Mouse (Mus musculus): ENCODE measurements around the gene Lsm4. TPM values are rescaled to one million over a fixed set of nuclear protein-coding genes. Genes with fewer than 3 reads are reported as not detected.
A peak's percentile ranks its signal among the peaks of the same experiment; 100 is the strongest.

Gene Lsm4
- polyA plus RNA-seq, 1 experiment: 199 TPM

DNA sequence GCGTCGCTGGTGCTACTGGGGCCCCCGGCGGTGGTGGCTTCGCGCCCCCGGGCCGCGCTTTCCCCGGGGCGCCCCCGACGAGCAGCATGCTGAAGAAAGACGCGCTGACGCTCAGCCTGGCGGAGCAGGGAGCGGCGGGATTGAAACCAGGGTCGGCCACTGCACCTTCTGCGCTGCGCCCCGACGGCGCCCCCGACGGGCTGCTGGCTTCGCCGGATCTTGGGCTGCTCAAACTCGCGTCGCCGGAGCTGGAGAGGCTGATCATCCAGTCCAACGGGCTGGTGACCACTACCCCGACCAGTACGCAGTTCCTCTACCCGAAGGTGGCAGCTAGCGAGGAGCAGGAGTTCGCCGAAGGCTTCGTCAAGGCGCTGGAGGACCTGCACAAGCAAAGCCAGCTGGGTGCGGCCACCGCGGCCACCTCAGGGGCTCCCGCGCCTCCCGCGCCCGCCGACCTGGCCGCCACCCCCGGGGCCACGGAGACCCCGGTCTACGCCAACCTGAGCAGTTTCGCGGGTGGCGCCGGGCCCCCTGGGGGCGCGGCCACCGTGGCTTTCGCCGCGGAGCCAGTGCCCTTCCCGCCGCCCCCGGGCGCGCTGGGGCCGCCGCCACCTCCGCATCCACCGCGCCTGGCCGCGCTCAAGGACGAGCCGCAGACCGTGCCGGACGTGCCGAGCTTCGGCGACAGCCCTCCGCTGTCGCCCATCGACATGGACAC, 26.2 kb downstream of the Lsm4 start:
- no peaks in the 10 kb centered on the region for H3K36me3 ChIP-seq (ENCODE audit: control insufficient read depth, insufficient read depth, low read length)
- H3K4me1 ChIP-seq (replicated peaks; ENCODE audit: control insufficient read depth, insufficient read depth, low read length): peaks cover 43% of the 10 kb centered on the region
- peak; percentile 69 for DNase-seq
- peak overlapping the region; percentile 90 for H3K27ac ChIP-seq (ENCODE audit: control insufficient read depth, insufficient read depth, low read length)
- TF ChIP-seq CTCF (IDR thresholded peaks at IDR 0.05; ENCODE audit: borderline replicate concordance, control insufficient read depth, extremely low read depth, insufficient read depth, low read length, poor library complexity) (no peak), POLR2A (IDR thresholded peaks at IDR 0.05; ENCODE audit: control insufficient read depth, extremely low read depth, insufficient read depth, low read length, poor library complexity) (no peak)
- peak overlapping the region; percentile 82 for H3K4me3 ChIP-seq (ENCODE audit: control insufficient read depth, insufficient read depth, low read length)
- WGBS: under 1% methylated on average over 89 of the region's 89 CpGs
- H3K27me3 ChIP-seq (ENCODE audit: control insufficient read depth, insufficient read depth, low read length): no peaks in the 10 kb centered on the region

DNA sequence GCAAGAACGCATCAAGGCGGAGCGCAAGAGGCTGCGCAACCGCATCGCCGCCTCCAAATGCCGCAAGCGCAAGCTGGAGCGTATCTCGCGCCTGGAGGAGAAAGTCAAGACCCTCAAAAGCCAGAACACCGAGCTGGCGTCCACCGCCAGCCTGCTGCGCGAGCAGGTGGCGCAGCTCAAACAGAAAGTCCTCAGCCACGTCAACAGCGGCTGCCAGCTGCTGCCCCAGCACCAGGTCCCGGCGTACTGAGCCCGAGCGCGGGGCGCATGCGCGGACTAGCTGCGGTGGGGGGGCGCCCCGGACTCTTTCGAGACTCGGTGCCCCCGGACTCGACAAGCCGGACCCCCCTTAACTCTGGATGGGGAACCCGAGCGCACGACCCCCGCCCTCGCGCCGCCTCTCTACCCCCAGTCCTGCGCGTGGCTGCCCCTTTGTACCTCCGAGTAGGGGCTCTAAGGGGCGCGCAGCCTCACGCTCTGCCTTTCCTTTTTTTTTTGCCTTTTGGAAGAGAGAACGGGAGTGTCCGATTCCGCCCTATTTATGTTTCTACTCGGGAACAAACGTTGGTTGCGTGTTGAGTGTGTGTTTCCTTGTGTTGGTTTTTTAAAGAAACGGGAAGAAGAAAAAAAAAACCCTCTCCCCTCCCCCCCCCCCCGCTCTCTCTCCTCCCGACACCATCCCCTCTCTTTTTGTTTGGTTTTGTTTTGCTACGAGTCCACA, 26.9 kb downstream of the Lsm4 start:
- no peaks in the 10 kb centered on the region for H3K36me3 ChIP-seq (ENCODE audit: control insufficient read depth, insufficient read depth, low read length)
- H3K27me3 ChIP-seq (ENCODE audit: control insufficient read depth, insufficient read depth, low read length): no peaks in the 10 kb centered on the region
- under 1% methylated on average over 58 of the region's 59 CpGs for WGBS
- peak overlapping the region; percentile 90 for H3K27ac ChIP-seq (ENCODE audit: control insufficient read depth, insufficient read depth, low read length)
- peak; percentile 85 for DNase-seq
- peaks cover 38% of the 10 kb centered on the region for H3K4me1 ChIP-seq (replicated peaks; ENCODE audit: control insufficient read depth, insufficient read depth, low read length)
- peak overlapping the region; percentile 82 for H3K4me3 ChIP-seq (ENCODE audit: control insufficient read depth, insufficient read depth, low read length)
- TF ChIP-seq CTCF (IDR thresholded peaks at IDR 0.05; ENCODE audit: borderline replicate concordance, control insufficient read depth, extremely low read depth, insufficient read depth, low read length, poor library complexity) (peak; percentile 10; the same call in 1 of the 2 replicates), POLR2A (IDR thresholded peaks at IDR 0.05; ENCODE audit: control insufficient read depth, extremely low read depth, insufficient read depth, low read length, poor library complexity) (peak; percentile 92)

DNA sequence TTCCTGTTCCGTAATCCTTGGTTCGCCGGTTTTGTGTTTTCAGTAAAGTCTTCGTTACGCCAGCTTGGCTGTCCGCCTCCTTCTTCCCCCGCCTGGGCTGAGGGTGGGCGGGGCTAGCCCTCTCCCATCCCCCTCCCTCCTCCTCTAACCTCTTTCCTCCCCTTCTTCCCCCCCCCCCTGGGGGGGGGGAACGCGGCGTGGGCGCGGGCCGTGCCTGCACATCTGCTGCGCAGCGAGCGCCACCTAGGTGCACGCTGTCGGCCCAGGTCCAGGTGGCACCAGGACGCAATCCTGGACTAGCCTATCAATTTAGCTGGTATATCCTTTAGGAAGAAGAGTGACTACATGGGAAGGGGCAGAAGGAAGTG, 27.5 kb downstream of the Lsm4 start:
- no peaks in the 10 kb centered on the region for H3K27me3 ChIP-seq (ENCODE audit: control insufficient read depth, insufficient read depth, low read length)
- peak; percentile 91 for DNase-seq
- TF ChIP-seq POLR2A (IDR thresholded peaks at IDR 0.05; ENCODE audit: control insufficient read depth, extremely low read depth, insufficient read depth, low read length, poor library complexity) (0 out of 2 replicates have a peak, but pooled peaks have one; percentile 42), CTCF (IDR thresholded peaks at IDR 0.05; ENCODE audit: borderline replicate concordance, control insufficient read depth, extremely low read depth, insufficient read depth, low read length, poor library complexity) (peak; percentile 95)
- peaks cover 34% of the 10 kb centered on the region for H3K4me1 ChIP-seq (replicated peaks; ENCODE audit: control insufficient read depth, insufficient read depth, low read length)
- peak overlapping the region; percentile 90 for H3K27ac ChIP-seq (ENCODE audit: control insufficient read depth, insufficient read depth, low read length)
- H3K4me3 ChIP-seq (ENCODE audit: control insufficient read depth, insufficient read depth, low read length): peak overlapping the region; percentile 82
- 0% methylated on average over 20 of the region's 20 CpGs for WGBS
- H3K36me3 ChIP-seq (ENCODE audit: control insufficient read depth, insufficient read depth, low read length): no peaks in the 10 kb centered on the region

DNA sequence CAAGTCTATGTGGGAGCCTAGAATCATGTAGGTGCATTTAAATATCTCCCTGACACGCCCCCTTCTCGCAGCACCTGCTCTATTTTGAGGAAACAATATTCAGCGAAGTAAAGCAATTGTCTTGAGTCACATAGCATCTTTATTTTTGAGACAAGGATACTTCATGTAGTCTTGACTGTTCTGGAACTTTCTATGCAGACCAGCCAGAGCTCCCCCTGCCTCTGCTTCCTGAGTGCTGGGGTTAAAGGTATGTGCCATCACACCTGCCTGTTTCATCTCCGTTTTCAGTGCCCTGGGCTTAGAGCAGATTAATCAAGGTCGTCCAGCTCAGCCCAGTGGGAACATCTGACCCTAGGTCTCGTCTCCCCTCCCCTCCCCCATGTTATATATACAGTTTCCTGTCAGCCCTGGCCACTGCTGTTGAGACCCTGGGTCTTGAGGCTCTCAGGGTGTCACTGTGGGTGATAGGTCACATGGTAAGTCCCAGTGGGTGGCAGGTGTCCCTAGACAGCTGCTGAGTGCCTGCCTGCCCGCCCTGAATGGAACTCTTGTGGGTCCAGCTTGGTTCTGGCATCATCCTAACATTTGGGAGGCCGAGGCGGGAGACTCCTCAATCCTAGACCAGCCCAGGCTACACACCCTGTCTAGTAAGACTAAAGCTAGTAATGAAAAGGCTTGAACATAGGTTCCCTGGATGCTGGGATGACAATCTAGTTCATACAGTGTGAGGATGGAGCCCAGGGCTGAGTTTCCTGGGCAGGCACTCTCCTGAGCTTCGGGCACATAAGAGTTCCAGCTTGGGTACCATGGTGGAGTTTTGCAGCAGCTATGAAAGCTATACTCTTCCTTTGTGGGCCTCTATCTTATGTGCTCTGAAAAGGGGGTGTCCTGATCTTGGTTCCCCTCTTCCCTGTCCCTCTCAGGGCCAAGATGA, 28.3 kb downstream of the Lsm4 start:
- WGBS: 61% methylated on average over 10 of the region's 10 CpGs
- H3K27ac ChIP-seq (ENCODE audit: control insufficient read depth, insufficient read depth, low read length): peak overlapping the region; percentile 35

DNA sequence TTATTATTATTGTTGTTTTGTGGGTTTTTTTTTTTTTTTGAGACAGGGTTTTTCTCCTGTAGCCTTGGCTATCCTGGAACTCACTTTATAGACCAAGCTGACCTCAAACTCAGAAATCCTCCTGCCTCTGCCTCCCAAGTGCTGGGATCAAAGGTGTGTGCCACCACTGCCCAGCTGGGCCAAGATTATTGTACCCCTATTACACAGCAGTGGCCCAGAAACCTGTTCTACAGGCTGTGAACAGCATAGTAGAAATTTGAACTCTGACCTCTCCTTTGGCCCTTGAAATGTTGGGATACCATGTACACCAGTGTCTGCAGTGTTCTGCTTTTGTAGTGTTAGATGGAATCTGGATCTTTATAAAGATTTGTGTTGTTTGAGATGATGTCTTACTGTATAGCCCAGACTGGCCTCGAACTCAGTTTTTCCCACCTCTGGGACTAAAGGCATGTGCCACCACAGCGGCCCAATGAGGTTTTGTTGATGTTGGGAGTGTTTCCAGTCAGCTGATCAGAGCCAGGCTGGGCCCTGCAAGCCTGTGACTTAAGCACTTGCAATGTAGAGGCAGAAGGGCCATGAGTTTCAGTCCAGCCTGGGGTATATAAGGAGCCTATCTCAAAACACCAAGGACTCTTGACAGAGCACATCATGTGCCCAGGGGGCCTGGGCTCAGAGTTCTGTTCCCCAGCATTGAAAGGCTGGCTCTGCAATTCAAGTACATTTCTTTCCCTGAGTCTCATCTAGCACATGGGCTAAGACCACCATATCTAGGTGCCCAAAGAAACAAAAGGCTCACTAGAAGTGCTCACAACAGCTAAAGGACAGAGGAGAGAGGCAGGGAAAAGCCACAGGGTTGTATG, 29.2 kb downstream of the Lsm4 start:
- DNase-seq: no peak
- no peak for TF ChIP-seq CTCF (IDR thresholded peaks at IDR 0.05; ENCODE audit: borderline replicate concordance, control insufficient read depth, extremely low read depth, insufficient read depth, low read length, poor library complexity)
- TF ChIP-seq POLR2A (IDR thresholded peaks at IDR 0.05; ENCODE audit: control insufficient read depth, extremely low read depth, insufficient read depth, low read length, poor library complexity): no peak
- Histone ChIP-seq H3K4me3 (ENCODE audit: control insufficient read depth, insufficient read depth, low read length) (no peak overlapping the region), H3K4me1 (replicated peaks; ENCODE audit: control insufficient read depth, insufficient read depth, low read length) (peaks cover 18% of the 10 kb centered on the region), H3K36me3 (ENCODE audit: control insufficient read depth, insufficient read depth, low read length) (no peaks in the 10 kb centered on the region), H3K27me3 (ENCODE audit: control insufficient read depth, insufficient read depth, low read length) (no peaks in the 10 kb centered on the region), H3K27ac (ENCODE audit: control insufficient read depth, insufficient read depth, low read length) (no peak overlapping the region)
- WGBS: 96% methylated on average over 2 of the region's 2 CpGs

More for the DNA sequence above, 28.3 kb downstream of the Lsm4 start:
- H3K4me1 ChIP-seq (replicated peaks; ENCODE audit: control insufficient read depth, insufficient read depth, low read length): peaks cover 26% of the 10 kb centered on the region
- H3K27me3 ChIP-seq (ENCODE audit: control insufficient read depth, insufficient read depth, low read length): no peaks in the 10 kb centered on the region
- no peaks in the 10 kb centered on the region for H3K36me3 ChIP-seq (ENCODE audit: control insufficient read depth, insufficient read depth, low read length)
- peak overlapping the region; percentile 44 for H3K4me3 ChIP-seq (ENCODE audit: control insufficient read depth, insufficient read depth, low read length)
- TF ChIP-seq CTCF (IDR thresholded peaks at IDR 0.05; ENCODE audit: borderline replicate concordance, control insufficient read depth, extremely low read depth, insufficient read depth, low read length, poor library complexity) (no peak), POLR2A (IDR thresholded peaks at IDR 0.05; ENCODE audit: control insufficient read depth, extremely low read depth, insufficient read depth, low read length, poor library complexity) (no peak)
- no peak for DNase-seq
